Comparison of ENCODE assay signal across 15 mouse cellular contexts in genomic region chr3:96093509-96093908, GRCm38 (mm10). TPM values are rescaled to one million over a fixed set of nuclear protein-coding genes. Genes with fewer than 3 reads are reported as not detected.
A peak's percentile ranks its signal among the peaks of the same experiment; 100 is the strongest.
DNase-seq lines count a peak whose midpoint lies in the region; ATAC-seq and TF ChIP-seq lines count a peak whose summit lies in the region.
"Had no signal": no experiment of that assay in that cellular context is flagged by ENCODE, and none has a peak within 500 bp of the region (broad histone marks: within the 10 kb centered on the region; RNA-seq: fewer than 3 reads in every experiment).

No protein-coding gene starts in this region.

- H3K4me1 ChIP-seq in heart, embryonic 11.5 days (ENCODE audit: control insufficient read depth, insufficient read depth, low read length): peaks cover 6% of the 10 kb centered on the region
- no peaks in the 10 kb centered on the region for H3K4me1 ChIP-seq in lung, postnatal 0 days (ENCODE audit: insufficient read depth, low read depth, low read length)
- H3K4me1 ChIP-seq in heart, embryonic 16.5 days (ENCODE audit: control insufficient read depth, insufficient read depth, low read length): peaks cover 9% of the 10 kb centered on the region
- H3K4me1 ChIP-seq: limb, embryonic 10.5 days; midbrain, embryonic 12.5 days had no signal

- DNase-seq in heart, postnatal 25 days (ENCODE audit: low spot score): no peak
- DNase-seq in lung, postnatal 0 days (ENCODE audit: low spot score): peak; percentile 25
- no peak for DNase-seq in lung, postnatal 10 days
- DNase-seq in yolk sac, embryonic 10.5 days (ENCODE audit: low spot score): peak; percentile 61
- DNase-seq in ovary, adult 18-20 months (ENCODE audit: low spot score): no peak
- DNase-seq in cerebellum, postnatal 14 days: no peak
- DNase-seq: cerebellum, adult 11-12 months; forebrain, postnatal 0 days; gastrocnemius, postnatal 25 days; lung, postnatal 14 days had no signal

- no peaks in the 10 kb centered on the region for H3K27me3 ChIP-seq in heart, embryonic 11.5 days (ENCODE audit: control insufficient read depth, insufficient read depth, low read length)
- no peaks in the 10 kb centered on the region for H3K27me3 ChIP-seq in lung, postnatal 0 days (replicated peaks; ENCODE audit: insufficient read depth, low read length)
- no peaks in the 10 kb centered on the region for H3K27me3 ChIP-seq in heart, embryonic 16.5 days (ENCODE audit: control insufficient read depth, insufficient read depth, low read length)
- H3K27me3 ChIP-seq: midbrain, embryonic 12.5 days had no signal

- peak overlapping the region; percentile 46; the same call in 1 of the 2 replicates for H3K9ac ChIP-seq in heart, embryonic 11.5 days (ENCODE audit: low read depth, low read length)
- H3K9ac ChIP-seq in lung, postnatal 0 days (replicated peaks; ENCODE audit: low read depth): no peak overlapping the region
- H3K9ac ChIP-seq in heart, embryonic 16.5 days (ENCODE audit: low read length): peak overlapping the region; percentile 28; the same call in 1 of the 2 replicates
- H3K9ac ChIP-seq: forebrain, postnatal 0 days; midbrain, embryonic 12.5 days had no signal

- no peaks in the 10 kb centered on the region for H3K9me3 ChIP-seq in heart, embryonic 11.5 days (replicated peaks; ENCODE audit: control insufficient read depth, low read length)
- H3K9me3 ChIP-seq in lung, postnatal 0 days (ENCODE audit: low read length): no peaks in the 10 kb centered on the region
- H3K9me3 ChIP-seq in heart, embryonic 16.5 days (replicated peaks; ENCODE audit: control insufficient read depth, low read length): no peaks in the 10 kb centered on the region; the same call in 1 of the 2 replicates
- H3K9me3 ChIP-seq: limb, embryonic 10.5 days; midbrain, embryonic 12.5 days had no signal

- TF ChIP-seq CTCF in lung, postnatal 0 days (IDR thresholded peaks at IDR 0.05): no peak; the same call in 1 of the 2 replicates

- H3K4me2 ChIP-seq in heart, embryonic 11.5 days: peak overlapping the region; percentile 55
- 0 out of 2 replicates have a peak overlapping the region, but pooled peaks have one; percentile 6 for H3K4me2 ChIP-seq in lung, postnatal 0 days (replicated peaks; ENCODE audit: low read depth, low read length)
- H3K4me2 ChIP-seq in heart, embryonic 16.5 days (ENCODE audit: low read depth, low read length): peak overlapping the region; percentile 52
- H3K4me2 ChIP-seq: midbrain, embryonic 12.5 days had no signal

- ATAC-seq in heart, embryonic 11.5 days (replicated peaks; ENCODE audit: insufficient number of reproducible peaks, low FRiP score, low TSS enrichment): no peak
- peak; percentile 57; the same call in 1 of the 2 replicates for ATAC-seq in lung, postnatal 0 days
- no peak for ATAC-seq in heart, embryonic 16.5 days (replicated peaks; ENCODE audit: extremely low read depth, insufficient read depth, low FRiP score)
- ATAC-seq: forebrain, postnatal 0 days; hindbrain, embryonic 16.5 days had no signal

- intact Hi-C loops in heart, postnatal 25 days (cut with DNase I): no loop called here

- no peak overlapping the region for H3K4me3 ChIP-seq in heart, embryonic 11.5 days (ENCODE audit: low read depth, low read length)
- no peak overlapping the region for H3K4me3 ChIP-seq in lung, postnatal 0 days (ENCODE audit: low read depth, low read length)
- H3K4me3 ChIP-seq in heart, embryonic 16.5 days (ENCODE audit: low read length): peak overlapping the region; percentile 9; the same call in 1 of the 2 replicates
- H3K4me3 ChIP-seq: limb, embryonic 10.5 days; midbrain, embryonic 12.5 days had no signal

- no peak for TF ChIP-seq EP300 in lung, postnatal 0 days (IDR thresholded peaks at IDR 0.05)

- WGBS in heart, embryonic 11.5 days (ENCODE audit: insufficient replicate concordance): 45% methylated on average over 13 of the region's 13 CpGs
- WGBS in lung, postnatal 0 days: 52% methylated on average over 13 of the region's 13 CpGs
- WGBS in heart, embryonic 16.5 days: 46% methylated on average over 13 of the region's 13 CpGs

- no peak overlapping the region; the same call in 1 of the 2 replicates for H3K27ac ChIP-seq in heart, embryonic 11.5 days (ENCODE audit: low read depth, low read length)
- no peak overlapping the region for H3K27ac ChIP-seq in lung, postnatal 0 days (ENCODE audit: low read length)
- H3K27ac ChIP-seq in heart, embryonic 16.5 days (ENCODE audit: low read length): no peak overlapping the region; the same call in 1 of the 2 replicates
- H3K27ac ChIP-seq: limb, embryonic 10.5 days; midbrain, embryonic 12.5 days had no signal

- no peaks in the 10 kb centered on the region for H3K36me3 ChIP-seq in heart, embryonic 11.5 days (ENCODE audit: control insufficient read depth, insufficient read depth, low read length)
- no peaks in the 10 kb centered on the region for H3K36me3 ChIP-seq in lung, postnatal 0 days (ENCODE audit: insufficient read depth, low read length)
- no peaks in the 10 kb centered on the region for H3K36me3 ChIP-seq in heart, embryonic 16.5 days (ENCODE audit: control insufficient read depth, insufficient read depth)
- H3K36me3 ChIP-seq: limb, embryonic 10.5 days; midbrain, embryonic 12.5 days had no signal

RNA-seq across cellular contexts. Expression of gene Otud7b, which starts 10.8 kb away (rescaled TPM):
- 8.7 and 9.3 TPM in 2 replicates for polyA plus RNA-seq in heart, embryonic 11.5 days (2014; fragmentation: Nextera tagmentation; extraction: Ambion mirVana)
- 10 to 100 TPM; 52.2 to 54.5 TPM for total RNA-seq in heart, postnatal 25 days (2021)
- 30.2 and 30.6 TPM in 2 replicates for polyA plus RNA-seq in lung, postnatal 0 days (2015; fragmentation: Nextera tagmentation; extraction: Ambion mirVana)
- polyA plus RNA-seq in heart, embryonic 16.5 days (2015; fragmentation: Nextera tagmentation; extraction: Ambion mirVana): 18.6 and 21.4 TPM in 2 replicates

RNA-seq across cellular contexts. Expression of gene Vps45, which starts 35.2 kb away (rescaled TPM):
- polyA plus RNA-seq in heart, embryonic 11.5 days (2014; fragmentation: Nextera tagmentation; extraction: Ambion mirVana): 20.4 and 23.9 TPM in 2 replicates
- total RNA-seq in heart, postnatal 25 days (2021): 10 to 100 TPM; 20.5 to 26.0 TPM
- polyA plus RNA-seq in lung, postnatal 0 days (2015; fragmentation: Nextera tagmentation; extraction: Ambion mirVana): 32.3 and 32.8 TPM in 2 replicates
- polyA plus RNA-seq in heart, embryonic 16.5 days (2015; fragmentation: Nextera tagmentation; extraction: Ambion mirVana): 34.6 and 39.4 TPM in 2 replicates

Comparison
In these comparisons a context has a peak if more than half of its experiments do, and no peak if none do; other contexts are left out.
1. DNase-seq: peak in lung, postnatal 0 days (single experiment) and yolk sac, embryonic 10.5 days (single experiment); none in heart, postnatal 25 days (single experiment), lung, postnatal 10 days (single experiment), ovary, adult 18-20 months (single experiment) and cerebellum, postnatal 14 days (0 of 2).
2. Peak in every context shown above with its lines, with median percentiles within 50 percentile points of each other: H3K4me2 ChIP-seq.